Mouse (Mus musculus): Measurements from ENCODE around the gene Depdc1a. TPM values are rescaled to one million over a fixed set of nuclear protein-coding genes. Genes with fewer than 3 reads are reported as not detected.
"Not testable (repeated sequence)": the region's sequence is repeated elsewhere in the genome, so short reads cannot be mapped to it uniquely, and the experiment has no call there.

Gene Depdc1a
- 42.1 and 44.5 TPM in 2 replicates for polyA plus RNA-seq (2016; fragmentation: Nextera tagmentation; extraction: Ambion mirVana)

DNA sequence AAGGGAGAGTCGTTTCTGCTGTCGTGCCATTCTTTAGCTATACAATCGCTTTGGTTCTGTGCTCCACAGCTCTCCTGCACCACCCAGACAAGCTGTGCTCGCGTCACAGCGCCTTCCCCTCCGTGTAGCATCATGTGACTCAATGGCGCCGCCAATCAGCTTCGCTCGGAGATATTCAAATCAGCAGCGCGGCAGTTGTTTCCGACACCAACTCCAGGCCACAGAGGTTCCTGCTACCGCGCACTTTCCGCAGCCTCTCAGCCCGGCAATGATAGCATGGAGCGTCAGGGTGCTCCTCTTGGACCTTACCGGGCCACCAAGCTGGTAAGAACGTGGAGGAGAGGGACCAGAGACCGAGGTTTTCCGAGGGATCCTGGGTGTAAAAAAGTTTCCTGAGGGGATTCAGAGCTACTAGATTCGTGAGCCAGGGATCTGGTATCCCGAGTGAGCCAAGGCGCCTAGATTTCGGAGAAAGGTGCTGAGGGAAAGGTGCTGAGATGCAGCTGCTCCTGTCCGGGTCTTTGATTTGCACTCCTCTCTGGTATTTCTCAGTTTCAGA, at the start of gene Depdc1a:
Gene Depdc1a, plus strand, starts transcription at position 191 of the 559 bp plus-strand sequence.
- H3K9ac ChIP-seq (replicated peaks): peak within 1 kb of the TSS; percentile 59
- ATAC-seq (ENCODE audit: insufficient number of reproducible peaks, insufficient read depth, low FRiP score, low TSS enrichment, low read depth): peak; percentile 100
- H3K4me1 ChIP-seq (replicated peaks): no peaks in the 10 kb centered on the region
- no peak within 1 kb of the TSS for H3K27ac ChIP-seq
- H3K9me3 ChIP-seq: no peaks in the 10 kb centered on the region
- H3K4me2 ChIP-seq: peak within 1 kb of the TSS; percentile 62
- H3K4me3 ChIP-seq (replicated peaks): peak within 1 kb of the TSS; percentile 50
- peaks cover 12% of the 10 kb centered on the region for H3K36me3 ChIP-seq
- H3K27me3 ChIP-seq: no peaks in the 10 kb centered on the region
- WGBS: under 1% methylated on average over 28 of the region's 28 CpGs

DNA sequence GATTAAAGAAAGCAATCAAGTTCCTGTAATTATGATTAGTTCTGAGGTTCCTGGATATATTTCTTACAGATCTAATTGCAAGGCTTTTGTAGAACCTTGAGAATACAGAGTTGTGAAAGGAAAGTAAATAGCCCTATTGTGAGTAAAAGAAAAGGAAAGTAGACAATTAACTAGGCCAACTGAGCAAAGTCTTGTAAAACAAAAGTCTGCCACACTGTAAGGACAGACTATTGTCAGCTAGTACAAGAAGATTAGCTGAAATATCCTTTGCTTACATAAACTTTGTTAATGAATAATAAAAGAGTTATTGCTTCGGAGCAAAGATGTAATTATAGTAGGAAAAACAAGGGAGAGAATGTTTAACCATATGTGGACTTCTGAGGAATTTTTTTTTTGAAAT, 25.2 kb upstream of the Depdc1a start:
- no peak for ATAC-seq (ENCODE audit: insufficient number of reproducible peaks, insufficient read depth, low FRiP score, low TSS enrichment, low read depth)
- Histone ChIP-seq H3K9ac (replicated peaks) (no peak overlapping the region), H3K4me1 (replicated peaks) (no peaks in the 10 kb centered on the region), H3K36me3 (no peaks in the 10 kb centered on the region), H3K27me3 (no peaks in the 10 kb centered on the region), H3K9me3 (0 out of 2 replicates have a peak, but pooled peaks cover 4% of the 10 kb centered on the region), H3K4me3 (replicated peaks) (no peak overlapping the region), H3K4me2 (no peak overlapping the region), H3K27ac (no peak overlapping the region)
- 78% methylated on average over 1 of the region's 1 CpGs for WGBS

- H3K4me1 ChIP-seq (replicated peaks): no peaks in the 10 kb centered on the region
- H3K27ac ChIP-seq: no peak overlapping the region
- no peaks in the 10 kb centered on the region for H3K36me3 ChIP-seq
- no peak overlapping the region for H3K9ac ChIP-seq (replicated peaks)
- H3K4me2 ChIP-seq: no peak overlapping the region
- H3K4me3 ChIP-seq (replicated peaks): no peak overlapping the region
- WGBS: 84% methylated on average over 1 of the region's 1 CpGs
- ATAC-seq (ENCODE audit: insufficient number of reproducible peaks, insufficient read depth, low FRiP score, low TSS enrichment, low read depth): no peak
- H3K27me3 ChIP-seq: no peaks in the 10 kb centered on the region
- no peaks in the 10 kb centered on the region for H3K9me3 ChIP-seq
Observed at GRCm38 (mm10) chr3:159475465-159475864, 19.8 kb upstream of the Depdc1a start.

- Histone ChIP-seq H3K4me3 (replicated peaks) (no peak overlapping the region), H3K27ac (no peak overlapping the region), H3K9ac (replicated peaks) (no peak overlapping the region), H3K36me3 (no peaks in the 10 kb centered on the region), H3K4me1 (replicated peaks) (no peaks in the 10 kb centered on the region), H3K9me3 (no peaks in the 10 kb centered on the region), H3K27me3 (no peaks in the 10 kb centered on the region), H3K4me2 (no peak overlapping the region)
- ATAC-seq (ENCODE audit: insufficient number of reproducible peaks, insufficient read depth, low FRiP score, low TSS enrichment, low read depth): no peak
- WGBS: 78% methylated on average over 1 of the region's 1 CpGs
Observed at GRCm38 (mm10) chr3:159477250-159477962, 17.8 kb upstream of the Depdc1a start.

GRCm38 (mm10) chr3:159494709-159495108, 524 bp upstream of the Depdc1a start:
- not testable (repeated sequence) for H3K27ac ChIP-seq; H3K4me1 ChIP-seq (replicated peaks); H3K27me3 ChIP-seq; H3K36me3 ChIP-seq; H3K9me3 ChIP-seq; ATAC-seq (ENCODE audit: insufficient number of reproducible peaks, insufficient read depth, low FRiP score, low TSS enrichment, low read depth)
- Histone ChIP-seq H3K4me3 (replicated peaks) (peak overlapping the region; percentile 50), H3K4me2 (peak overlapping the region; percentile 62), H3K9ac (replicated peaks) (peak overlapping the region; percentile 59)

DNA sequence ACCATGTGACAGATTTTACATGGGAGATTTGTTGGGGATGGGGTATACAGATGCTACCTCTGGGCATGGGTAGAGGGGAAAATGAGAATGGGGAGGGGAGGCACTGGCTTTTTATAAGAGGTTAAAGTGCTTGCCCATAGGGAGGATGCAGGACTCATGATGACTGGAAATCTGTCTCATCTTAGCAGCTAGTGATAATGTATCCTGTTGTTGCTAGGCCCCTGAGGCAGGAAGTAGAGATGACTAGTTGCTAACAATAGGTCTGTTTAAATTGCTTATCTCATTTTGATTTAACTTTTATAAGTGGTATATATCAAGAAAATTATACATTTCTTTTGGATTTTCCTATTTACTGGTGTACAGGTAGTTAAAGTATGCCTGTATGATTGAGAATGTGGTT, 13.7 kb downstream of the Depdc1a start:
- H3K4me2 ChIP-seq: no peak overlapping the region

GRCm38 (mm10) chr3:159528563-159528962, 33.3 kb downstream of the Depdc1a start:
- Histone ChIP-seq H3K4me1 (replicated peaks) (no peaks in the 10 kb centered on the region), H3K36me3 (peaks cover 13% of the 10 kb centered on the region; the same call in 1 of the 2 replicates), H3K4me3 (replicated peaks) (no peak overlapping the region), H3K27me3 (no peaks in the 10 kb centered on the region), H3K9me3 (no peaks in the 10 kb centered on the region), H3K27ac (no peak overlapping the region), H3K9ac (replicated peaks) (no peak overlapping the region), H3K4me2 (no peak overlapping the region)
- no peak for ATAC-seq (ENCODE audit: insufficient number of reproducible peaks, insufficient read depth, low FRiP score, low TSS enrichment, low read depth)

More for the DNA sequence above, 13.7 kb downstream of the Depdc1a start:
- H3K4me1 ChIP-seq (replicated peaks): no peaks in the 10 kb centered on the region
- peaks cover 5% of the 10 kb centered on the region; the same call in 1 of the 2 replicates for H3K36me3 ChIP-seq
- H3K27ac ChIP-seq: no peak overlapping the region
- no peak for ATAC-seq (ENCODE audit: insufficient number of reproducible peaks, insufficient read depth, low FRiP score, low TSS enrichment, low read depth)
- no peak overlapping the region for H3K9ac ChIP-seq (replicated peaks)
- no peaks in the 10 kb centered on the region for H3K9me3 ChIP-seq
- no peaks in the 10 kb centered on the region for H3K27me3 ChIP-seq
- no peak overlapping the region for H3K4me3 ChIP-seq (replicated peaks)

DNA sequence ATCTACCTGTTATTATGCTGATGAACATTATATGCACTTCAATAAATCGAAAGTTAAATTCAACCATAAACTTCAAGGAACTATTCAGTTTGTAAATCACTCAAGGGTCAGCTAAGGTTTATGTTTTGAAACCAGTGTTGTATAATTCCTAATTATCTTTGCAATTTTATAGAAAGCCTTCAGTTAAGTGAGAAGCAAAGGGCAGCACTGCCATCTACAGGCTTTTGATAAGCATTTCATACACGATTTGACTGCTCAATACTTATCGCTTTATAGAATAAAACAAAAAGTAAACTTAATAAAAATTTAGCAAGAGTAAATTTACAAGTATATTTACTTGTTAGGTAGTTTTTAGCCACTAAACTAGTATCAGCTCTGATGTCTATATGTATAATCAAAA, 53.1 kb downstream of the Depdc1a start:
- Histone ChIP-seq H3K27ac (no peak overlapping the region), H3K4me3 (replicated peaks) (no peak overlapping the region), H3K36me3 (no peaks in the 10 kb centered on the region), H3K9me3 (no peaks in the 10 kb centered on the region), H3K27me3 (no peaks in the 10 kb centered on the region), H3K4me1 (replicated peaks) (no peaks in the 10 kb centered on the region), H3K9ac (replicated peaks) (no peak overlapping the region), H3K4me2 (no peak overlapping the region)
- no peak for ATAC-seq (ENCODE audit: insufficient number of reproducible peaks, insufficient read depth, low FRiP score, low TSS enrichment, low read depth)
- 82% methylated on average over 3 of the region's 3 CpGs for WGBS

DNA sequence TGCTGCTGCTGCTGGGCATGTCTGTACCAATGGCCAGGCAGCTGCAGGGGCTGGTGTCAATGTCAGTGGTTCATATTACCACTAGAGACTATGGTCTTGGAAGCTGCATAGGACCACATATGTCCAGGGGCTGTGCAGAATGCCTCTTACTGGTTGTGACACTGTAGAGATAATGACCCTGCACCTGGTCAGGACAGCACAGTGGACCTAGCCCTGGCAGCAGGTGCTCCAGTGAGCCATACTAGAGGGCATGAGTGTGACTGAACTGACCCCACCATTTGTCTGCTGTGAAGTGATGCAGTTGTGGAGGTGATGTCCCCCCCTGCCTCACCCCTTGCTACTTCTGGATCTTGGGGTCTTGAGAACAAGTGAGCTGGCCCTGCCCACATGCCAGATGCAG, 55.0 kb downstream of the Depdc1a start:
- H3K4me2 ChIP-seq: no peak overlapping the region
- H3K4me1 ChIP-seq (replicated peaks): no peaks in the 10 kb centered on the region
- no peaks in the 10 kb centered on the region for H3K36me3 ChIP-seq
- no peak overlapping the region for H3K4me3 ChIP-seq (replicated peaks)
- no peaks in the 10 kb centered on the region for H3K9me3 ChIP-seq
- H3K27me3 ChIP-seq: no peaks in the 10 kb centered on the region
- H3K9ac ChIP-seq (replicated peaks): no peak overlapping the region
- peak; percentile 71; the same call in 1 of the 2 replicates for ATAC-seq (ENCODE audit: insufficient number of reproducible peaks, insufficient read depth, low FRiP score, low TSS enrichment, low read depth)
- no peak overlapping the region for H3K27ac ChIP-seq

Other genes starting within 250 kb of the Depdc1a start
- not detected in 2 replicates for gene Rpe65, start 103.7 kb downstream of the Depdc1a start, polyA plus RNA-seq (2016; fragmentation: Nextera tagmentation; extraction: Ambion mirVana)

Measured in limb, embryonic 12.5 days (tissue).